Mouse (Mus musculus): ENCODE data around the gene Stim2. TPM values are rescaled to one million over a fixed set of nuclear protein-coding genes. Genes with fewer than 3 reads are reported as not detected.

Gene Stim2
- polyA plus RNA-seq, 2 experiments = 2.2 to 4.4 TPM

DNA sequence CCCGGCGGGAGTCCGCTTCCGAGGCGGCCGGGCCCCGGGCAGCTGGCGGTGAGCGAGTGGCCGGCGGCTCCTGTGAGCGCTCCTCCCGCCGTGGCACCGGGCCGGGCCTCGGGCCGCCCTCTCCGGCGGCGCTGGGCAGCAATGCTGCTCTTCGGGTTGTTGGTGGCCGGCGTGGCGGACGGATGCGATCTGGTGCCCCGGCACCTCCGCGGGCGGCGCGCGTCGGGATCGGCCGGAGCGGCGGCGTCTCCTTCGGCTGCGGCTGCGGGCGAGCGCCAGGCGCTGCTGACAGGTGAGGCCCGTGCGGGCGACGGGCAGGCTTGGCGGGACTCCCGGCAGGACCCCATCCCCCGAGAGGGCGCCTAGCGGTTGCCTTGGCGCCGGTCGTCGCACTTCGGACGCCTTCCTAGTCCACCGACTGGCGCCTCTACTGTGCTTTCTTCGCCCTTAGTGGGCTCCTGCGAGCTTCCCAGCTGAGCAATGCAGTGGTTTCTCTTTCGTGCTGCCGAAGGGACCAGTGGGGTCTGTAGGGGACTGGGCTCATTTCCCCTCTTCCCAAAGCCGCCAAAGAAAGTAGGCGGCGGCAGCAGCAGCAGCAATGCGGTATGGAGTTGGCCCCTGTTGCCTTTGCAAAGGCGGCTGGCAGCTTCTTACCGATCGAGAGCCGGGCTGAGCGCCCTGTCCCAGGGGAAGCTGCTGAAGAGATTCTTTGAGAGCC is 603 bp downstream of the Stim2 start:
- no peak for TF ChIP-seq EP300 (IDR thresholded peaks at IDR 0.05; ENCODE audit: low read depth)
- TF ChIP-seq CTCF (IDR thresholded peaks at IDR 0.05; ENCODE audit: low read depth) = no peak; the same call in 1 of the 2 replicates
- H3K27me3 ChIP-seq (ENCODE audit: control insufficient read depth, insufficient read depth, low read length) = no peaks in the 10 kb centered on the region; the same call in 1 of the 2 replicates
- no peaks in the 10 kb centered on the region for H3K9me3 ChIP-seq (ENCODE audit: control insufficient read depth, low read length)
- H3K4me2 ChIP-seq (ENCODE audit: low read depth) = peak overlapping the region; percentile 73
- H3K27ac ChIP-seq = peak overlapping the region; percentile 4; the same call in 1 of the 2 replicates
- peak overlapping the region; percentile 71 to 78 for H3K4me3 ChIP-seq (ENCODE audit: insufficient read depth in 1 of 2, low read depth in 2 of 2, low read length in 2 of 2)
- DNase-seq (ENCODE audit: low read depth in 3 of 3, low spot score in 3 of 3) = peak in 2 of 3 experiments; percentile 17 to 22
- peaks cover 10 to 12% of the 10 kb centered on the region in 2 experiments for H3K4me1 ChIP-seq (replicated peaks; ENCODE audit: control insufficient read depth in 2 of 2, insufficient read depth in 2 of 2, low read length in 1 of 2)
- peak overlapping the region; percentile 69 for H3K9ac ChIP-seq (replicated peaks)
- no peaks in the 10 kb centered on the region for H3K36me3 ChIP-seq (replicated peaks; ENCODE audit: control insufficient read depth, insufficient read depth, low read depth)
- ATAC-seq (ENCODE audit: insufficient read depth) = peak; percentile 56
- WGBS (ENCODE audit: insufficient replicate concordance) = under 1% methylated on average over 64 of the region's 76 CpGs

GRCm38 (mm10) chr5:53999461-53999770 is 1.1 kb downstream of the Stim2 start:
- 2% methylated on average over 6 of the region's 6 CpGs for WGBS (ENCODE audit: insufficient replicate concordance)
- Histone ChIP-seq H3K4me2 (ENCODE audit: low read depth) (peak overlapping the region; percentile 73), H3K9me3 (ENCODE audit: control insufficient read depth, low read length) (no peaks in the 10 kb centered on the region), H3K4me1 (replicated peaks; ENCODE audit: control insufficient read depth in 2 of 2, insufficient read depth in 2 of 2, low read length in 1 of 2) (peaks cover 10 to 12% of the 10 kb centered on the region in 2 experiments), H3K9ac (replicated peaks) (peak overlapping the region; percentile 69), H3K4me3 (ENCODE audit: insufficient read depth in 1 of 2, low read depth in 2 of 2, low read length in 2 of 2) (peak overlapping the region; percentile 71 to 78), H3K27ac (no peak overlapping the region), H3K27me3 (ENCODE audit: control insufficient read depth, insufficient read depth, low read length) (no peaks in the 10 kb centered on the region; the same call in 1 of the 2 replicates), H3K36me3 (replicated peaks; ENCODE audit: control insufficient read depth, insufficient read depth, low read depth) (no peaks in the 10 kb centered on the region)
- TF ChIP-seq EP300 (IDR thresholded peaks at IDR 0.05; ENCODE audit: low read depth) (no peak), CTCF (IDR thresholded peaks at IDR 0.05; ENCODE audit: low read depth) (no peak)
- no peak for DNase-seq (ENCODE audit: low read depth in 3 of 3, low spot score in 3 of 3)
- ATAC-seq (ENCODE audit: insufficient read depth) = no peak

DNA sequence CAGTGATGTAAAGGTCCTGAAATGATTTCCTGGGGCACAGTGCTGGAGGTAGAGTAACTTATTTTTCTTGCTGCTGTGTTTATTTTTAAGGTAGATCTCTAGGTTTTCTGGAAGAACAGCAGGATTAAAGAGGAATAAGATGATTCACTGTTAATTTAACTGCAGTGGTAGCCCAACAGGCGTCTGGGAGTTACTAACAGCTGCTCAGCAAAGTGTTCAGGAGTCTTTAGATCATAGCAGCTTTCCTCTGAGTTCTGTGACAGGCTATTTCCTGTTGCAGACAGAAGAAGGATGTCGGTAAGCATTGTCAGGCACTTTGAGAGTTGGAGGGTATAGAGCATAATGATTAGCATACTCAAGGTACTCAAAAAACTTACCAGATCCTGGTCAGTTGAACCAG is 1.5 kb downstream of the Stim2 start:
- DNase-seq (ENCODE audit: low read depth in 3 of 3, low spot score in 3 of 3) = no peak
- 4% methylated on average over 2 of the region's 2 CpGs for WGBS (ENCODE audit: insufficient replicate concordance)
- no peak overlapping the region for H3K9ac ChIP-seq (replicated peaks)
- H3K27me3 ChIP-seq (ENCODE audit: control insufficient read depth, insufficient read depth, low read length) = no peaks in the 10 kb centered on the region; the same call in 1 of the 2 replicates
- no peaks in the 10 kb centered on the region for H3K9me3 ChIP-seq (ENCODE audit: control insufficient read depth, low read length)
- H3K27ac ChIP-seq = no peak overlapping the region
- no peaks in the 10 kb centered on the region for H3K36me3 ChIP-seq (replicated peaks; ENCODE audit: control insufficient read depth, insufficient read depth, low read depth)
- H3K4me2 ChIP-seq (ENCODE audit: low read depth) = peak overlapping the region; percentile 73
- ATAC-seq (ENCODE audit: insufficient read depth) = no peak
- TF ChIP-seq EP300 (IDR thresholded peaks at IDR 0.05; ENCODE audit: low read depth) (no peak), CTCF (IDR thresholded peaks at IDR 0.05; ENCODE audit: low read depth) (no peak)
- peaks cover 8 to 12% of the 10 kb centered on the region in 2 experiments for H3K4me1 ChIP-seq (replicated peaks; ENCODE audit: control insufficient read depth in 2 of 2, insufficient read depth in 2 of 2, low read length in 1 of 2)
- peak overlapping the region in 1 of 2 experiments; percentile 78; a peak in 2 of 4 replicates for H3K4me3 ChIP-seq (ENCODE audit: insufficient read depth in 1 of 2, low read depth in 2 of 2, low read length in 2 of 2)

- Histone ChIP-seq H3K9ac (replicated peaks) (no peak overlapping the region), H3K9me3 (ENCODE audit: control insufficient read depth, low read length) (no peaks in the 10 kb centered on the region), H3K27me3 (ENCODE audit: control insufficient read depth, insufficient read depth, low read length) (no peaks in the 10 kb centered on the region), H3K4me3 (ENCODE audit: insufficient read depth in 1 of 2, low read depth in 2 of 2, low read length in 2 of 2) (no peak overlapping the region), H3K36me3 (replicated peaks; ENCODE audit: control insufficient read depth, insufficient read depth, low read depth) (no peaks in the 10 kb centered on the region), H3K4me1 (replicated peaks; ENCODE audit: control insufficient read depth in 2 of 2, insufficient read depth in 2 of 2, low read length in 1 of 2) (peaks cover 8 to 12% of the 10 kb centered on the region in 2 experiments), H3K4me2 (ENCODE audit: low read depth) (no peak overlapping the region), H3K27ac (no peak overlapping the region)
- DNase-seq (ENCODE audit: low read depth in 3 of 3, low spot score in 3 of 3) (no peak), ATAC-seq (ENCODE audit: insufficient read depth) (no peak)
- WGBS (ENCODE audit: insufficient replicate concordance) = 67% methylated on average over 5 of the region's 5 CpGs
- TF ChIP-seq EP300 (IDR thresholded peaks at IDR 0.05; ENCODE audit: low read depth) (no peak), CTCF (IDR thresholded peaks at IDR 0.05; ENCODE audit: low read depth) (no peak)
Measured at GRCm38 (mm10) chr5:54001021-54001420, 2.7 kb downstream of the Stim2 start.

GRCm38 (mm10) chr5:54005111-54005864 is 7.0 kb downstream of the Stim2 start:
- Histone ChIP-seq H3K27me3 (ENCODE audit: control insufficient read depth, insufficient read depth, low read length) (no peaks in the 10 kb centered on the region), H3K4me3 (ENCODE audit: insufficient read depth in 1 of 2, low read depth in 2 of 2, low read length in 2 of 2) (no peak overlapping the region), H3K4me1 (replicated peaks; ENCODE audit: control insufficient read depth in 2 of 2, insufficient read depth in 2 of 2, low read length in 1 of 2) (peaks cover 3 to 4% of the 10 kb centered on the region in 2 experiments; a peak in 3 of 4 replicates), H3K27ac (no peak overlapping the region), H3K4me2 (ENCODE audit: low read depth) (no peak overlapping the region), H3K9me3 (ENCODE audit: control insufficient read depth, low read length) (no peaks in the 10 kb centered on the region), H3K36me3 (replicated peaks; ENCODE audit: control insufficient read depth, insufficient read depth, low read depth) (no peaks in the 10 kb centered on the region), H3K9ac (replicated peaks) (no peak overlapping the region)
- WGBS (ENCODE audit: insufficient replicate concordance) = 59% methylated on average over 2 of the region's 2 CpGs
- TF ChIP-seq CTCF (IDR thresholded peaks at IDR 0.05; ENCODE audit: low read depth) (no peak), EP300 (IDR thresholded peaks at IDR 0.05; ENCODE audit: low read depth) (no peak)
- ATAC-seq (ENCODE audit: insufficient read depth) (no peak), DNase-seq (ENCODE audit: low read depth in 3 of 3, low spot score in 3 of 3) (no peak)
